Mouse (Mus musculus) megakaryocyte, embryonic 14.5 days (primary cell): ENCODE measurements around the gene Ptpn22. TPM values are rescaled to one million over a fixed set of nuclear protein-coding genes. Genes with fewer than 3 reads are reported as not detected.

ENCODE experiments used
- H3K27me3 ChIP-seq: replicated peaks from 2 replicates; pipeline ENCODE3; 2012; ENCODE audit warnings: inconsistent platforms
- H3K36me3 ChIP-seq: replicated peaks from 2 replicates; pipeline ENCODE3; 2012; ENCODE audit warnings: low read length, inconsistent platforms, mixed read lengths
- H3K4me1 ChIP-seq: 2 replicates; pipeline ENCODE4 v1.6.1; 2012; ENCODE audit warnings: inconsistent platforms
- H3K4me3 ChIP-seq: replicated peaks from 2 replicates; pipeline ENCODE3; 2012; ENCODE audit warnings: moderate library complexity, mild to moderate bottlenecking, inconsistent platforms
- H3K9me3 ChIP-seq: 2 replicates; pipeline ENCODE4 v1.6.1; 2012; ENCODE audit warnings: inconsistent platforms
- FLI1 ChIP-seq: IDR thresholded peaks from 2 replicates; pipeline ENCODE4 v1.6.1; 2012; ENCODE audit warnings: low read length, inconsistent platforms, mixed read lengths
- GATA1 ChIP-seq: IDR thresholded peaks from 3 replicates; pipeline ENCODE4 v1.6.1; 2012; ENCODE audit warnings: mixed read lengths, low read length, inconsistent platforms, borderline replicate concordance
- polyA plus RNA-seq: library from polyadenylated mRNA; stranded (reverse); fragments of >175 nt; gene quantifications from 2 replicates; pipeline ENCODE4 v1.2.3, GENCODE M21; 2012; ENCODE audit warnings: low replicate concordance; ENCODE audit not compliant: insufficient read depth

Gene Ptpn22
- polyA plus RNA-seq, 1 experiment = 3.6 TPM

GRCm38 (mm10) chr3:103885946-103886345, 26.4 kb downstream of the Ptpn22 start:
- TF ChIP-seq GATA1 = no peak
- TF ChIP-seq FLI1 = no peak
- H3K36me3 ChIP-seq = peaks cover 47% of the 10 kb centered on the region
- no peak overlapping the region for H3K4me3 ChIP-seq
- no peaks in the 10 kb centered on the region for H3K27me3 ChIP-seq
- H3K4me1 ChIP-seq = peaks cover 8% of the 10 kb centered on the region
- no peaks in the 10 kb centered on the region for H3K9me3 ChIP-seq

- Histone ChIP-seq H3K4me3 (no peak overlapping the region), H3K4me1 (peaks cover 8% of the 10 kb centered on the region), H3K27me3 (no peaks in the 10 kb centered on the region), H3K36me3 (peaks cover 49% of the 10 kb centered on the region), H3K9me3 (no peaks in the 10 kb centered on the region)
- TF ChIP-seq GATA1 (no peak), FLI1 (no peak)
Measured at GRCm38 (mm10) chr3:103887581-103887980, 28.0 kb downstream of the Ptpn22 start.

GRCm38 (mm10) chr3:103893374-103893773, 33.8 kb downstream of the Ptpn22 start:
- Histone ChIP-seq H3K4me1 (peaks cover 3% of the 10 kb centered on the region; the same call in 1 of the 2 replicates), H3K4me3 (no peak overlapping the region), H3K27me3 (no peaks in the 10 kb centered on the region), H3K9me3 (no peaks in the 10 kb centered on the region; the same call in 1 of the 2 replicates), H3K36me3 (peaks cover 51% of the 10 kb centered on the region)
- TF ChIP-seq FLI1 (no peak), GATA1 (no peak)

- peaks cover 57% of the 10 kb centered on the region for H3K36me3 ChIP-seq
- H3K9me3 ChIP-seq = no peaks in the 10 kb centered on the region
- H3K4me3 ChIP-seq = no peak overlapping the region
- peaks cover 19% of the 10 kb centered on the region for H3K4me1 ChIP-seq
- H3K27me3 ChIP-seq = no peaks in the 10 kb centered on the region
- TF ChIP-seq GATA1 (no peak), FLI1 (no peak)
Measured at GRCm38 (mm10) chr3:103904705-103905104, 45.1 kb downstream of the Ptpn22 start.

- TF ChIP-seq FLI1 (no peak), GATA1 (no peak)
- Histone ChIP-seq H3K36me3 (peaks cover 48% of the 10 kb centered on the region), H3K4me3 (no peak overlapping the region), H3K27me3 (no peaks in the 10 kb centered on the region), H3K9me3 (no peaks in the 10 kb centered on the region), H3K4me1 (peaks cover 19% of the 10 kb centered on the region)
Measured at GRCm38 (mm10) chr3:103907335-103908030, 47.9 kb downstream of the Ptpn22 start.

GRCm38 (mm10) chr3:103908781-103909180, 49.2 kb downstream of the Ptpn22 start:
- Histone ChIP-seq H3K9me3 (no peaks in the 10 kb centered on the region), H3K4me3 (no peak overlapping the region), H3K36me3 (peaks cover 39% of the 10 kb centered on the region), H3K27me3 (no peaks in the 10 kb centered on the region), H3K4me1 (peaks cover 19% of the 10 kb centered on the region)
- no peak for TF ChIP-seq GATA1
- no peak for TF ChIP-seq FLI1

GRCm38 (mm10) chr3:103913451-103913961, 53.9 kb downstream of the Ptpn22 start:
- Histone ChIP-seq H3K4me1 (peaks cover 16% of the 10 kb centered on the region; the same call in 1 of the 2 replicates), H3K4me3 (peak overlapping the region; percentile 98), H3K9me3 (no peaks in the 10 kb centered on the region), H3K36me3 (peaks cover 13% of the 10 kb centered on the region), H3K27me3 (no peaks in the 10 kb centered on the region)
- no peak for TF ChIP-seq GATA1
- no peak for TF ChIP-seq FLI1

- TF ChIP-seq FLI1 (no peak), GATA1 (no peak)
- H3K4me1 ChIP-seq = peaks cover 11% of the 10 kb centered on the region; the same call in 1 of the 2 replicates
- peak within 1 kb of the TSS; percentile 98 for H3K4me3 ChIP-seq
- no peaks in the 10 kb centered on the region for H3K9me3 ChIP-seq
- no peaks in the 10 kb centered on the region for H3K27me3 ChIP-seq
- H3K36me3 ChIP-seq = peaks cover 13% of the 10 kb centered on the region
Measured at GRCm38 (mm10) chr3:103914010-103914669, 54.5 kb downstream of the Ptpn22 start, which contains the start of gene Rsbn1. Gene Rsbn1, plus strand, starts transcription at chr3:103914120.

GRCm38 (mm10) chr3:103914732-103915508, 55.3 kb downstream of the Ptpn22 start:
- H3K36me3 ChIP-seq = peaks cover 11% of the 10 kb centered on the region
- H3K9me3 ChIP-seq = no peaks in the 10 kb centered on the region
- H3K4me1 ChIP-seq = peaks cover 13% of the 10 kb centered on the region
- H3K4me3 ChIP-seq = peak overlapping the region; percentile 98
- no peaks in the 10 kb centered on the region for H3K27me3 ChIP-seq
- no peak for TF ChIP-seq GATA1
- no peak for TF ChIP-seq FLI1

GRCm38 (mm10) chr3:103915509-103915896, 55.9 kb downstream of the Ptpn22 start:
- Histone ChIP-seq H3K4me3 (peak overlapping the region; percentile 98), H3K36me3 (peaks cover 9% of the 10 kb centered on the region), H3K4me1 (peaks cover 19% of the 10 kb centered on the region), H3K27me3 (no peaks in the 10 kb centered on the region), H3K9me3 (no peaks in the 10 kb centered on the region)
- TF ChIP-seq FLI1 = no peak
- no peak for TF ChIP-seq GATA1
